Mouse (Mus musculus): ENCODE results near the gene Olfr704. TPM values are rescaled to one million over a fixed set of nuclear protein-coding genes. Genes with fewer than 3 reads are reported as not detected.

Olfr704 gene
- polyA plus RNA-seq (2012; rRNA removed), result not detected in 2 replicates

- TF ChIP-seq POLR2A (IDR thresholded peaks at IDR 0.05; ENCODE audit: low read depth, low read length) (no peak), CTCF (IDR thresholded peaks at IDR 0.05; ENCODE audit: extremely low read depth, insufficient read depth, insufficient read length, insufficient replicate concordance) (no peak)
- no peak within 1 kb of the TSS for H3K4me3 ChIP-seq (ENCODE audit: extremely low read depth, insufficient read depth, insufficient read length)
- H3K36me3 ChIP-seq (ENCODE audit: control insufficient read depth, insufficient read depth, low read length), result no peaks in the 10 kb centered on the region
- no peak within 1 kb of the TSS for H3K27ac ChIP-seq (ENCODE audit: insufficient read depth, low read length)
- no peak for DNase-seq (ENCODE audit: low read depth in 1 of 2, low spot score in 2 of 2)
- H3K4me1 ChIP-seq (ENCODE audit: control insufficient read depth, insufficient read depth, insufficient read length), result no peaks in the 10 kb centered on the region
- H3K27me3 ChIP-seq (ENCODE audit: control insufficient read depth, insufficient read depth, low read length), result no peaks in the 10 kb centered on the region
Measured at GRCm38 (mm10) chr7:106862885-106863284, at the start of gene Olfr704. Gene Olfr704, plus strand, starts transcription at chr7:106863185.

- Histone ChIP-seq H3K4me3 (ENCODE audit: extremely low read depth, insufficient read depth, insufficient read length) (no peak within 1 kb of the TSS), H3K4me1 (ENCODE audit: control insufficient read depth, insufficient read depth, insufficient read length) (no peaks in the 10 kb centered on the region), H3K36me3 (ENCODE audit: control insufficient read depth, insufficient read depth, low read length) (no peaks in the 10 kb centered on the region), H3K27me3 (ENCODE audit: control insufficient read depth, insufficient read depth, low read length) (no peaks in the 10 kb centered on the region), H3K27ac (ENCODE audit: insufficient read depth, low read length) (no peak within 1 kb of the TSS)
- no peak for TF ChIP-seq CTCF (IDR thresholded peaks at IDR 0.05; ENCODE audit: extremely low read depth, insufficient read depth, insufficient read length, insufficient replicate concordance)
- no peak for TF ChIP-seq POLR2A (IDR thresholded peaks at IDR 0.05; ENCODE audit: low read depth, low read length)
- WGBS, result 64% methylated on average over 2 of the region's 2 CpGs
- no peak for DNase-seq (ENCODE audit: low read depth in 1 of 2, low spot score in 2 of 2)
Measured at GRCm38 (mm10) chr7:106813829-106814228, 49.2 kb upstream of the Olfr704 start, which contains the start of gene Olfr701. Gene Olfr701, plus strand, starts transcription at chr7:106814129.

GRCm38 (mm10) chr7:106815775-106816174, 47.2 kb upstream of the Olfr704 start:
- H3K4me1 ChIP-seq (ENCODE audit: control insufficient read depth, insufficient read depth, insufficient read length), result no peaks in the 10 kb centered on the region
- TF ChIP-seq POLR2A (IDR thresholded peaks at IDR 0.05; ENCODE audit: low read depth, low read length), result no peak
- TF ChIP-seq CTCF (IDR thresholded peaks at IDR 0.05; ENCODE audit: extremely low read depth, insufficient read depth, insufficient read length, insufficient replicate concordance), result peak; percentile 33; the same call in 1 of the 2 replicates
- WGBS, result 11% methylated on average over 2 of the region's 2 CpGs
- no peak overlapping the region for H3K4me3 ChIP-seq (ENCODE audit: extremely low read depth, insufficient read depth, insufficient read length)
- peak; percentile 6 to 31 for DNase-seq (ENCODE audit: low read depth in 1 of 2, low spot score in 2 of 2)
- no peak overlapping the region for H3K27ac ChIP-seq (ENCODE audit: insufficient read depth, low read length)
- no peaks in the 10 kb centered on the region for H3K36me3 ChIP-seq (ENCODE audit: control insufficient read depth, insufficient read depth, low read length)
- no peaks in the 10 kb centered on the region for H3K27me3 ChIP-seq (ENCODE audit: control insufficient read depth, insufficient read depth, low read length)

GRCm38 (mm10) chr7:106818414-106818813, 44.6 kb upstream of the Olfr704 start:
- Histone ChIP-seq H3K27me3 (ENCODE audit: control insufficient read depth, insufficient read depth, low read length) (no peaks in the 10 kb centered on the region), H3K36me3 (ENCODE audit: control insufficient read depth, insufficient read depth, low read length) (no peaks in the 10 kb centered on the region), H3K4me3 (ENCODE audit: extremely low read depth, insufficient read depth, insufficient read length) (no peak overlapping the region), H3K4me1 (ENCODE audit: control insufficient read depth, insufficient read depth, insufficient read length) (no peaks in the 10 kb centered on the region), H3K27ac (ENCODE audit: insufficient read depth, low read length) (no peak overlapping the region)
- no peak for TF ChIP-seq CTCF (IDR thresholded peaks at IDR 0.05; ENCODE audit: extremely low read depth, insufficient read depth, insufficient read length, insufficient replicate concordance)
- TF ChIP-seq POLR2A (IDR thresholded peaks at IDR 0.05; ENCODE audit: low read depth, low read length), result no peak
- DNase-seq (ENCODE audit: low read depth in 1 of 2, low spot score in 2 of 2), result no peak

- Histone ChIP-seq H3K4me1 (ENCODE audit: control insufficient read depth, insufficient read depth, insufficient read length) (no peaks in the 10 kb centered on the region), H3K36me3 (ENCODE audit: control insufficient read depth, insufficient read depth, low read length) (no peaks in the 10 kb centered on the region), H3K4me3 (ENCODE audit: extremely low read depth, insufficient read depth, insufficient read length) (no peak within 1 kb of the TSS), H3K27ac (ENCODE audit: insufficient read depth, low read length) (no peak within 1 kb of the TSS), H3K27me3 (ENCODE audit: control insufficient read depth, insufficient read depth, low read length) (no peaks in the 10 kb centered on the region)
- no peak for DNase-seq (ENCODE audit: low read depth in 1 of 2, low spot score in 2 of 2)
- TF ChIP-seq CTCF (IDR thresholded peaks at IDR 0.05; ENCODE audit: extremely low read depth, insufficient read depth, insufficient read length, insufficient replicate concordance) (no peak), POLR2A (IDR thresholded peaks at IDR 0.05; ENCODE audit: low read depth, low read length) (no peak)
Measured at GRCm38 (mm10) chr7:106833793-106834192, 29.2 kb upstream of the Olfr704 start, which contains the start of gene Olfr702. Gene Olfr702, minus strand, starts transcription at chr7:106833893.

GRCm38 (mm10) chr7:106843060-106843459, 19.9 kb upstream of the Olfr704 start, which contains the start of gene Olfr703:
Gene Olfr703, plus strand, starts transcription at chr7:106843360.
- Histone ChIP-seq H3K4me3 (ENCODE audit: extremely low read depth, insufficient read depth, insufficient read length) (no peak within 1 kb of the TSS), H3K36me3 (ENCODE audit: control insufficient read depth, insufficient read depth, low read length) (no peaks in the 10 kb centered on the region), H3K4me1 (ENCODE audit: control insufficient read depth, insufficient read depth, insufficient read length) (no peaks in the 10 kb centered on the region), H3K27me3 (ENCODE audit: control insufficient read depth, insufficient read depth, low read length) (no peaks in the 10 kb centered on the region), H3K27ac (ENCODE audit: insufficient read depth, low read length) (no peak within 1 kb of the TSS)
- 76% methylated on average over 2 of the region's 2 CpGs for WGBS
- no peak for DNase-seq (ENCODE audit: low read depth in 1 of 2, low spot score in 2 of 2)
- TF ChIP-seq CTCF (IDR thresholded peaks at IDR 0.05; ENCODE audit: extremely low read depth, insufficient read depth, insufficient read length, insufficient replicate concordance), result no peak
- no peak for TF ChIP-seq POLR2A (IDR thresholded peaks at IDR 0.05; ENCODE audit: low read depth, low read length)

GRCm38 (mm10) chr7:106876791-106877190, 13.8 kb downstream of the Olfr704 start, which contains the start of gene Olfr705:
Gene Olfr705, minus strand, starts transcription at chr7:106876891.
- no peaks in the 10 kb centered on the region for H3K36me3 ChIP-seq (ENCODE audit: control insufficient read depth, insufficient read depth, low read length)
- no peak for TF ChIP-seq POLR2A (IDR thresholded peaks at IDR 0.05; ENCODE audit: low read depth, low read length)
- no peak for TF ChIP-seq CTCF (IDR thresholded peaks at IDR 0.05; ENCODE audit: extremely low read depth, insufficient read depth, insufficient read length, insufficient replicate concordance)
- H3K4me3 ChIP-seq (ENCODE audit: extremely low read depth, insufficient read depth, insufficient read length), result no peak within 1 kb of the TSS
- no peak for DNase-seq (ENCODE audit: low read depth in 1 of 2, low spot score in 2 of 2)
- no peaks in the 10 kb centered on the region for H3K27me3 ChIP-seq (ENCODE audit: control insufficient read depth, insufficient read depth, low read length)
- no peak within 1 kb of the TSS for H3K27ac ChIP-seq (ENCODE audit: insufficient read depth, low read length)
- WGBS, result 89% methylated on average over 3 of the region's 3 CpGs
- no peaks in the 10 kb centered on the region for H3K4me1 ChIP-seq (ENCODE audit: control insufficient read depth, insufficient read depth, insufficient read length)
